Mouse (Mus musculus) forebrain, embryonic 12.5 days (tissue): ENCODE results near the gene Trpm3. TPM values are rescaled to one million over a fixed set of nuclear protein-coding genes. Genes with fewer than 3 reads are reported as not detected.

ENCODE experiments used
- ATAC-seq: fragments of 200-750 bp; cut with Nextera tagmentation; 2 replicates; pipeline ENCODE4 v1.8.0; 2017; ENCODE audit warnings: moderate TSS enrichment; ENCODE audit not compliant: low FRiP score
- H3K27ac ChIP-seq: fragments of 300-500 bp; sonication (generic); 2 replicates; pipeline ENCODE4 v1.5.1; 2016; ENCODE audit warnings: mild to moderate bottlenecking
- H3K27me3 ChIP-seq: fragments of 300-500 bp; sonication (generic); 2 replicates; pipeline ENCODE4 v1.6.1; 2016; ENCODE audit warnings: mild to moderate bottlenecking
- H3K36me3 ChIP-seq: fragments of 300-500 bp; sonication (generic); replicated peaks from 2 replicates; pipeline ENCODE4 v1.6.1; 2016; ENCODE audit warnings: mild to moderate bottlenecking
- H3K4me1 ChIP-seq: fragments of 300-500 bp; sonication (generic); 2 replicates; pipeline ENCODE4 v1.6.1; 2016
- H3K4me2 ChIP-seq: fragments of 300-500 bp; sonication (generic); 2 replicates; pipeline ENCODE4 v1.6.1; 2016; ENCODE audit warnings: mild to moderate bottlenecking, moderate library complexity
- H3K4me3 ChIP-seq: fragments of 300-500 bp; sonication (generic); replicated peaks from 2 replicates; pipeline ENCODE4 v1.5.1; 2016; ENCODE audit warnings: mild to moderate bottlenecking
- H3K9ac ChIP-seq: fragments of 300-500 bp; sonication (generic); 2 replicates; pipeline ENCODE4 v1.6.1; 2016; ENCODE audit warnings: mild to moderate bottlenecking
- H3K9me3 ChIP-seq: fragments of 300-500 bp; sonication (generic); 2 replicates; pipeline ENCODE4 v1.6.1; 2016
- WGBS: fragments of 180-500 bp; shearing (Covaris S2); methylation state at CpG from one replicate; pipeline ENCODE4 v1.1.7; 2016; 5-methylcytosine and 5-hydroxymethylcytosine counted together
- polyA plus RNA-seq: library from polyadenylated mRNA; unstranded; fragments of >200 nt; fragmentation: Nextera tagmentation; extraction: Ambion mirVana; gene quantifications from 2 replicates; pipeline ENCODE4 v1.2.1, GENCODE M21; 2016

Gene Trpm3
- 8.6 and 16.6 TPM in 2 replicates for polyA plus RNA-seq

GRCm38 (mm10) chr19:22138590-22139421 lies at the start of gene Trpm3:
Gene Trpm3 (plus strand): TSS chr19:22139046.
- Histone ChIP-seq H3K36me3 (no peaks in the 10 kb centered on the region), H3K27ac (no peak within 1 kb of the TSS), H3K27me3 (peaks cover 16% of the 10 kb centered on the region; the same call in 1 of the 2 replicates), H3K9me3 (no peaks in the 10 kb centered on the region), H3K4me1 (peaks cover 13% of the 10 kb centered on the region), H3K4me2 (peak within 1 kb of the TSS; percentile 74), H3K9ac (no peak within 1 kb of the TSS; the same call in 1 of the 2 replicates), H3K4me3 (peak within 1 kb of the TSS; percentile 37)
- under 1% methylated on average over 38 of the region's 39 CpGs for WGBS
- ATAC-seq, result peak; percentile 96

DNA sequence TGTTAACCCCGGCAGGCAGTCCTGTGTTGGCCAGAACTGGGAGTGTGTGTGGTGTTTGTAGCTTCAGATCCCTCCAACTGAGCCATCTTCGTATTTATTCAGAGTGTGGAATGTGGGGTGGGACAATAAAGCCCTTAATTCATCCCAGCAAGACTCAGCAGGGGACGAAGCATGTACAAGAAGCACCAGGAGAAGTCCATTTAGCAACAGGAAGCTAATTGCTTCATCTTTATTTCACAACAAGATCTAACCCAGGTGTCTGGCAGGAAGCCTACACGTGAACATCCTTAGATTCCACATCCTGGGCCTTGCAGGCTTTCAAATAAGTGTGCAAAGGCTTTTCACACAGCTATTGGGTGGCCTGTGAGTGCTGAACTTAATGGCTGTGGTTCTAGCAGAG lies 38.3 kb upstream of the Trpm3 start:
- no peak for ATAC-seq
- H3K9me3 ChIP-seq, result no peaks in the 10 kb centered on the region

DNA sequence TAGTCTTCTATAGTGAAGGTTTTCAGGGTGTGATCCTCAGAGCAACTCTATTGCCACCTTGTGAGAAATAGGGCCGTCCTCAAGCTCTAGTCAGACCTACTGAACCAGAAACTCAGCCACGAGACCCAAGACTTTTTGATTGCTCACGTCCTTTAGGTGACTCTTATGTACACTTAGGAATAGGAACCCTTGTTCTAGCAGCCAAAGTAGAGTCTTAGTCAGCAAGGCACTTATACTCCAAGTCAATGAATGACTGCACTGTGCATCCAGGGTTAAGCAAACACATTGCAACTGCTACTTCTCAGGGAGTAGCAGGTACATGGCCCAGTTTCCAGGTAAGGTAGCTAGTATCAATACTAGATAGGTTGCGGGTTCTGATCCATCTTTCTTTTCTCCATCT lies 35.0 kb upstream of the Trpm3 start:
- H3K4me1 ChIP-seq, result peaks cover 4% of the 10 kb centered on the region; the same call in 1 of the 2 replicates
- H3K4me3 ChIP-seq, result no peak overlapping the region
- H3K36me3 ChIP-seq, result no peaks in the 10 kb centered on the region
- H3K9ac ChIP-seq, result no peak overlapping the region
- H3K27me3 ChIP-seq, result no peaks in the 10 kb centered on the region
- no peak overlapping the region for H3K27ac ChIP-seq
- no peak for ATAC-seq
- H3K4me2 ChIP-seq, result no peak overlapping the region
- WGBS, result 83% methylated on average over 4 of the region's 4 CpGs
- H3K9me3 ChIP-seq, result no peaks in the 10 kb centered on the region

More for the DNA sequence above, 38.3 kb upstream of the Trpm3 start:
- Histone ChIP-seq H3K27me3 (no peaks in the 10 kb centered on the region), H3K4me1 (peaks cover 4% of the 10 kb centered on the region; the same call in 1 of the 2 replicates), H3K27ac (no peak overlapping the region), H3K4me3 (no peak overlapping the region), H3K9ac (no peak overlapping the region), H3K4me2 (no peak overlapping the region), H3K36me3 (no peaks in the 10 kb centered on the region)
- 50% methylated on average over 4 of the region's 4 CpGs for WGBS

- Histone ChIP-seq H3K27me3 (no peaks in the 10 kb centered on the region), H3K4me3 (no peak overlapping the region), H3K4me2 (no peak overlapping the region), H3K9ac (no peak overlapping the region), H3K27ac (no peak overlapping the region), H3K36me3 (no peaks in the 10 kb centered on the region), H3K4me1 (peaks cover 4% of the 10 kb centered on the region; the same call in 1 of the 2 replicates), H3K9me3 (no peaks in the 10 kb centered on the region)
- 62% methylated on average over 7 of the region's 7 CpGs for whole genome bisulfite sequencing
- ATAC-seq, result no peak
Measured at GRCm38 (mm10) chr19:22104848-22105484, 33.9 kb upstream of the Trpm3 start.

DNA sequence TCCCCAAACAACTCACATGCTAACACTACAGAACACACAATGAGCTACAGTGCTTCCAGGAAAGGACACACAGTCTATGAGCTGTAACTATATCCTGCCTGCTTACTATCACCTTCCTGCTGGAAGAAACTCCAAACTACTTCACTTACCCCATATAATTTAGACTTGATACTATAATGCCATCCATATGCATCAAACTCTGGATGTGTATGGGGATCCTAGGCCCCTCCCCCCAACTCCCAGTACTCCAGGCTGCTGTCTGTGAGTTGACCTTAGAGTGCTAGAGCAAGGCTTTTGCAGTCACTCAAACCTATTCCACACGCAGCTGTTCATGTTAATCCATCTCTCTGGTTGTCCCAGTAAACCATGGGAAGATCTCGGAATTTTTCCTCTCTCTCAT lies 33.2 kb upstream of the Trpm3 start:
- H3K9ac ChIP-seq, result no peak overlapping the region
- no peak overlapping the region for H3K4me2 ChIP-seq
- no peaks in the 10 kb centered on the region for H3K27me3 ChIP-seq
- no peaks in the 10 kb centered on the region for H3K9me3 ChIP-seq
- no peak for ATAC-seq
- H3K27ac ChIP-seq, result no peak overlapping the region
- no peak overlapping the region for H3K4me3 ChIP-seq
- peaks cover 4% of the 10 kb centered on the region; the same call in 1 of the 2 replicates for H3K4me1 ChIP-seq
- WGBS, result 75% methylated on average over 2 of the region's 2 CpGs
- no peaks in the 10 kb centered on the region for H3K36me3 ChIP-seq

- Histone ChIP-seq H3K9ac (no peak overlapping the region), H3K4me3 (no peak overlapping the region), H3K4me1 (peaks cover 4% of the 10 kb centered on the region; the same call in 1 of the 2 replicates), H3K27ac (no peak overlapping the region), H3K27me3 (no peaks in the 10 kb centered on the region), H3K36me3 (no peaks in the 10 kb centered on the region), H3K9me3 (no peaks in the 10 kb centered on the region), H3K4me2 (no peak overlapping the region)
- no peak for ATAC-seq
- 92% methylated on average over 8 of the region's 8 CpGs for WGBS
Measured at GRCm38 (mm10) chr19:22108893-22109463, 29.9 kb upstream of the Trpm3 start.

- 89% methylated on average over 2 of the region's 2 CpGs for WGBS
- Histone ChIP-seq H3K9ac (no peak overlapping the region), H3K9me3 (no peaks in the 10 kb centered on the region)
Measured at GRCm38 (mm10) chr19:22120976-22121375, 17.9 kb upstream of the Trpm3 start.

GRCm38 (mm10) chr19:22121631-22122030 lies 17.2 kb upstream of the Trpm3 start:
- Histone ChIP-seq H3K4me2 (no peak overlapping the region), H3K9ac (no peak overlapping the region), H3K27ac (no peak overlapping the region), H3K27me3 (no peaks in the 10 kb centered on the region), H3K36me3 (no peaks in the 10 kb centered on the region), H3K4me3 (no peak overlapping the region), H3K9me3 (no peaks in the 10 kb centered on the region), H3K4me1 (no peaks in the 10 kb centered on the region)
- no peak for ATAC-seq
- 97% methylated on average over 2 of the region's 2 CpGs for WGBS

More at GRCm38 (mm10) chr19:22120976-22121375, 17.9 kb upstream of the Trpm3 start:
- Histone ChIP-seq H3K4me1 (no peaks in the 10 kb centered on the region), H3K27me3 (no peaks in the 10 kb centered on the region), H3K36me3 (no peaks in the 10 kb centered on the region), H3K4me2 (no peak overlapping the region), H3K27ac (no peak overlapping the region), H3K4me3 (no peak overlapping the region)
- ATAC-seq, result no peak

DNA sequence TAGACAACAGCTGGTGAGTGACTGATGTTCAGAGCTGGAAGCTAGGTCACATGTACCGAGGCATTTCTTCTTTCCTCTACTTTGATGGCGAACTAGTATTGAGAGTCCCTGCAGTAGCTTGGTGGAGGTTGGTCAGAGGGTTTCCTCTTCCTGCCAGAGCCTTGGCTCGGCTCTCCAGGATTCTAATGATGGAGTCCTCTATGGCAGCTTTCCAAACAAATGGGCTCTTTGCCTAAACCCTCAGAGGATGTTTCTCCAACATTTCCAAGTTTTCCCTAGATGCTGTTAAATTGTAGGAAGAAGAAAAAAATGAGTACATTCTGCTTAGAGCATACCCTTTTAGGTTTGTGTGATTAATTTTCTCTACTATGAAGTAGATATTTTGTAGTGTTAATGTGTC lies 6.2 kb upstream of the Trpm3 start:
- Histone ChIP-seq H3K4me2 (no peak overlapping the region), H3K9me3 (no peaks in the 10 kb centered on the region), H3K9ac (no peak overlapping the region), H3K4me1 (no peaks in the 10 kb centered on the region), H3K36me3 (no peaks in the 10 kb centered on the region), H3K4me3 (no peak overlapping the region), H3K27ac (no peak overlapping the region), H3K27me3 (no peaks in the 10 kb centered on the region)
- no peak for ATAC-seq
- WGBS, result 86% methylated on average over 3 of the region's 3 CpGs

DNA sequence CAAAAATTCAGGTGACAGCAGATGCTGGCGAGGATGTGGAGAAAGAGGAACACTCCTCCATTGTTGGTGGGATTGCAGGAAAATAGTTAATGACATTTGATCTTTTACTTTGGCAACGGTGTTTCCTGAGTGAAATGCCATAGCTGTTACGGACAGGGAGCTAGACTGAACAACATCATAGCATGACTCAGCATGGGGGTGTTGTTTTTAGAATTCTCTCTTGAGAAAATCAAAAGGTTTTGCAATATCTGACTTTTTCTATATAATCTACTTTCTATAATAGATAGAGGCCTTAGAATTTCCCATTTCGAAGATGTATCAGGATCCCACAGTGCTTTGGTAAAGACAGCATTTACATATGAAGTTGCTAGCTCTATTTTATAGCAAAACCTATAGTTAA lies 39.7 kb downstream of the Trpm3 start:
- Histone ChIP-seq H3K9me3 (no peaks in the 10 kb centered on the region), H3K36me3 (no peaks in the 10 kb centered on the region), H3K4me2 (no peak overlapping the region), H3K27me3 (no peaks in the 10 kb centered on the region), H3K27ac (no peak overlapping the region), H3K4me3 (no peak overlapping the region), H3K9ac (no peak overlapping the region), H3K4me1 (no peaks in the 10 kb centered on the region)
- no peak for ATAC-seq
- 81% methylated on average over 4 of the region's 4 CpGs for WGBS

- no peak for ATAC-seq
- 98% methylated on average over 2 of the region's 2 CpGs for WGBS
- Histone ChIP-seq H3K4me3 (no peak overlapping the region), H3K9ac (no peak overlapping the region), H3K4me1 (no peaks in the 10 kb centered on the region), H3K36me3 (no peaks in the 10 kb centered on the region), H3K4me2 (no peak overlapping the region), H3K27ac (no peak overlapping the region), H3K9me3 (no peaks in the 10 kb centered on the region), H3K27me3 (no peaks in the 10 kb centered on the region)
Measured at GRCm38 (mm10) chr19:22179017-22179416, 40.2 kb downstream of the Trpm3 start.

DNA sequence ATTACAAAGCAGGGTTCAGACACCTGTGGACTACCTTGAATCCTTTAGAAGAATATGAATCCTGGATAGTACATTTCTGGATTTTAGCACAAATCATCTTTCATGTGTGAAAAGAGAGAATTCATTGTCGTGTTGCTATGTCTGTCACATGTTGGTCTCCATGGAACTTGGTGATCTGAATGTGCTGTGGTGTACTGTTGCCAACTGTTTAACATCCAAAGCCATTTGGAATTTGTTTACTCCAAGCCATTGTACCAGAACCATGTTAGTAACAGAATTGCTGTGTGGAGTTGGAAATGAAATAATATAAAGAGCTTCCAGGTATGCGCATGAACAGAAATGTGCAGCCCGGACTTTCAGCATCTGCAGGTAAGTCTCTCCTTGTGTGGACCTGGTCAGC lies 41.3 kb downstream of the Trpm3 start:
- H3K27me3 ChIP-seq, result no peaks in the 10 kb centered on the region
- no peaks in the 10 kb centered on the region for H3K36me3 ChIP-seq
- 91% methylated on average over 3 of the region's 3 CpGs for WGBS
- no peak for ATAC-seq
- no peak overlapping the region for H3K9ac ChIP-seq
- no peaks in the 10 kb centered on the region for H3K4me1 ChIP-seq
- H3K9me3 ChIP-seq, result no peaks in the 10 kb centered on the region
- no peak overlapping the region for H3K4me2 ChIP-seq
- H3K27ac ChIP-seq, result no peak overlapping the region
- no peak overlapping the region for H3K4me3 ChIP-seq
